Mouse (Mus musculus) lung, adult 2 months (tissue): ENCODE measurements around the gene Itpripl2. TPM values are rescaled to one million over a fixed set of nuclear protein-coding genes. Genes with fewer than 3 reads are reported as not detected.

Experiments
- DNase-seq: peaks from one replicate; pipeline ENCODE4 v3.0.0; 2022
- H3K4me1 ChIP-seq: fragments of 200-500 bp; 2 replicates; pipeline ENCODE4 v1.6.1; 2011; ENCODE audit warnings: low read length; ENCODE audit not compliant: control insufficient read depth, insufficient read depth
- H3K4me3 ChIP-seq: fragments of 200-500 bp; replicated peaks from 2 replicates; pipeline ENCODE3; 2011; ENCODE audit warnings: low read depth, mild to moderate bottlenecking, control low read depth, low read length; ENCODE audit errors: extremely low read depth
- CTCF ChIP-seq: fragments of 200-500 bp; IDR thresholded peaks from 2 replicates; pipeline ENCODE4 v1.5.1; 2011; ENCODE audit warnings: mild to moderate bottlenecking, low read length, control low read depth; ENCODE audit not compliant: insufficient read depth
- POLR2A ChIP-seq: fragments of 200-500 bp; IDR thresholded peaks from 2 replicates; pipeline ENCODE4 v1.6.1; 2011; ENCODE audit warnings: low read depth, mild to moderate bottlenecking, control low read depth, low read length, borderline replicate concordance; ENCODE audit errors: extremely low read depth
- WGBS: fragments of 180-500 bp; shearing (Covaris S2); methylation state at CpG from one replicate; pipeline ENCODE4 v1.1.7; 2018; 5-methylcytosine and 5-hydroxymethylcytosine counted together
- polyA plus RNA-seq: library from polyadenylated mRNA; depleted of rRNA; stranded (reverse); fragments of >200 nt; gene quantifications from 2 replicates; pipeline ENCODE4 v1.2.3, GENCODE M21; 2012; rRNA removed

Gene Itpripl2
- polyA plus RNA-seq, result 60.9 and 84.2 TPM in 2 replicates

DNA sequence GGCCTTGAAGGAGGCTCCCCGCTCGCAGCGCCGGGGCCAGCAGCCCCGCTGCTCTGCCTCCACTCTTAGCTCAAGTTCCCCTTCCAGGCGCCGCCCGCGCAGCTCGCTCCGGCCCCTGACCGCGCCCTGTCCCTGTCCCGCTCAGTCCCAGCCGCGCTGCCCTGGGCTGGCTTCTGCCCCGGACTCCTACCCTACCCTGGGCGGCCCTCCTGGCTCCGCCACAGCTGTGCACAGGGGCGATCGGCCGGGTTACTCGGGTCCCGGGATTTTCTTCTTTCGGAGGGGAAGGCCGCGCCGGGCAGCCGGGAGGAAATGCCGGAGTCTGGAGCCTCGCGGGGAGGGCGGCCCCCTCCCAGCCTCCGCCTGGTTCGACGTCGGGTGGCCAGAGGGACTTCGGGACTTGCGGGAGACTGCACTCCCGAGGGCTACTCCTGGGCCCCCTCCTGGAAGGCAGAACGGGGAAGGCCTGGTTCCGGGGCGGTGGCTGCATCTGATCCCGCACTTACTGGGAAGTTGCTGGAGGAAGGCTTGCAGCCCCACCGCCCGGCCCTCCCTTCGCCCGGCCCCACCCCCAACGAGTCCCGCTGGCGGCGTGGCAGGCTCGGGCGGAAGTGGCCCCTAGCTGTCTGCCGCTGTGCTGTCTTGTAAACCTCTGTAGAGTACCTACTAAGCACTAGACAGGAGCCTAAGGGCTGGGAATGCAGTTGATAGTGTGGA lies at the start of gene Itpripl2:
Gene Itpripl2, minus strand, starts transcription at position 545 of the 717 bp plus-strand sequence.
- Histone ChIP-seq H3K4me3 (peak within 1 kb of the TSS; percentile 93), H3K4me1 (peaks cover 14% of the 10 kb centered on the region)
- TF ChIP-seq CTCF (no peak), POLR2A (peak; percentile 84; the same call in 1 of the 2 replicates)
- DNase-seq, result peak; percentile 86
- WGBS, result under 1% methylated on average over 55 of the region's 55 CpGs

GRCm38 (mm10) chr7:118535076-118535475 lies 43.3 kb upstream of the Itpripl2 start:
- no peak overlapping the region for H3K4me3 ChIP-seq
- no peak for DNase-seq
- TF ChIP-seq POLR2A (no peak), CTCF (no peak)
- no peaks in the 10 kb centered on the region for H3K4me1 ChIP-seq
- WGBS, result 57% methylated on average over 4 of the region's 4 CpGs

DNA sequence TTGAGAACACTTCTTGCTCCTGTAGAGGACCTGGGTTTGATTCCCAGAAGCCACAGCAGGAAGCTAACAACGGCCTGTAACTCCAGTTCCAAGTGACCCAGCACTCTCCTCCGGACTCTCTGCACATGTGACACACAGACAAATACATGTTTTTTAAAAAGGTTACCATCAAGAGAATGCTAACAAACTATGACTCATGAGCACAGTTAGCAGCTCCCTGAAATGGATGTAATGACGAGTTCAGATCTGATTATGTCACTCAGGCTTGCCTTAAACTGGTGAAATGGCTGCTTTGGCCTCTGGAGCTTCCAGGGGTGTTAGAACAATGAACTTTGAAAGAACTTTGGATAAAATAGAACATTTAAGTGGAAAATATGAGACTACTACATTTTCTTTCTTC lies 42.6 kb upstream of the Itpripl2 start:
- DNase-seq, result no peak
- TF ChIP-seq POLR2A (no peak), CTCF (no peak)

DNA sequence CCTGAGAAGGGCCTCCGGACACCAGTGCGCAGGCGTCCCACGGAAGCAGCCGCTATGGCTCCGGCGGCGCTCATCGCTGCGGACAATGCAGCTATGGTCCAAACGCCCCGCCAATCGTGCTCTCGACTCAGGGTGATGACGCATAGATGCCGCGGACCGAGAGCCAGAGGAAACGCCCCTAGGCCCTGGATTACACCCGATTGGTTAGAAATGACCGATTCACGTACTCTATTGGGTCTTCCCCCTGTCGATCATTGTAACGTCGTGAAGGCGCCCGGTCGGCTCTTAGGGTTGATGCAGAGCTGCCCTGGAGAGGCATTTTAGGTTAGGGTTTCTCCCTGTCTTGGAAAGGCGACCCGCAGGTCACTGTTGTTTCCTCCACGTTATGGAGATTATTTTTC lies 41.4 kb upstream of the Itpripl2 start, which contains the start of gene Coq7:
Gene Coq7, minus strand, starts transcription at position 179 of the 401 bp plus-strand sequence.
- H3K4me3 ChIP-seq, result peak within 1 kb of the TSS; percentile 93
- DNase-seq, result peak; percentile 94
- TF ChIP-seq CTCF, result no peak
- peak; percentile 69; the same call in 1 of the 2 replicates for TF ChIP-seq POLR2A
- H3K4me1 ChIP-seq, result no peaks in the 10 kb centered on the region
- WGBS, result under 1% methylated on average over 31 of the region's 31 CpGs

More for the DNA sequence above, 42.6 kb upstream of the Itpripl2 start:
- 51% methylated on average over 3 of the region's 3 CpGs for WGBS
- H3K4me3 ChIP-seq, result no peak overlapping the region
- H3K4me1 ChIP-seq, result no peaks in the 10 kb centered on the region

DNA sequence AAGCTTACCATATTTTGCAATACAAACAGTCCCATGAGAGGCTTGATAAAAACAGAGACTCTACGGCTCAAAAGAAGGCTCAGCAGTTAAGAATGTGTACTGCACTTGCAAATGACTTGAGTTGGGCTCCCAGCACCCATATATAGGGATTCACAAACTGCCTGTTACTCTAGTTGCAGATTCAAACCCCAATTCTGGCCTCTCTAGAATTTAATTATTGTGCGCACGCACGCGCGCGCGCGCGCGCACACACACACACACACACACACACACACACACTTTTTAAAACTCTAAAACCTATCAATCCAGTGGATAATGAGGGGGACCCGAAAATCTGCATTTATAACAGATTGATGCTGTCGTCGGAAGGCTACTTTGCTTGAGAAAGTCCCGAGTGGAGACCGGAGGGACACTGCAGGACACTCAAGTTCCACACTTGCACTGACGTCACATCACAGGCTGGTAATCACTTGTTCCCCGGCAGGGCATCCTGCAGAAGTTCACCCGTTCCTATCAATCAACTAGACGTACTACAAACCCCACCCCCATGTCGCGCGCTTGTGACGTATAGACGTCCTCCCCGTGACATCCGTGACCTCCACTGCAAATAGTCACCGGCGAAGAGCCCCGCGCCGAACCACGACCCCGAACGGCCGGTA lies 40.9 kb upstream of the Itpripl2 start:
- no peak for TF ChIP-seq CTCF
- peak; percentile 61; the same call in 1 of the 2 replicates for TF ChIP-seq POLR2A
- peak overlapping the region; percentile 93 for H3K4me3 ChIP-seq
- H3K4me1 ChIP-seq, result no peaks in the 10 kb centered on the region
- peak; percentile 99 for DNase-seq
- 1% methylated on average over 36 of the region's 36 CpGs for WGBS

DNA sequence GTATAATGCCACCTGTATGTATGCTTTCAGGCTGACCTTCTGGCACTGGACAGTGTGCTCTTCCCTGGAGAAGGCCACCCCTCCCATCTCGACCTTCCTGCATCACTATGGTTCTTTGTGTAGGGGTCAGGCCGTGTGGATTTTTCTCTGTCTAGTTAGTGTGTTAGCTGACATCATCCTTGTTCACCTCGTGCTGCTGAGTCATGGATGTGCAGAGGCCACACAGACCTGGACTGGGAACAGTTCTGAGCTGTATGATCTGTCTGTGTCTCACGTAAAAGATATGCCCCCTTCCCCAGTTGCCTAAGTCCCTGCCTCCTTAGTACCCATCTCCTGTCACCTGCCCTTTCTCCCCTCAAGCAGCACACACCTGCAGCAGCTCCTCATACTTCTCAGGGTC lies 35.2 kb upstream of the Itpripl2 start:
- DNase-seq, result no peak
- Histone ChIP-seq H3K4me1 (no peaks in the 10 kb centered on the region), H3K4me3 (no peak overlapping the region)
- TF ChIP-seq POLR2A, result no peak
- TF ChIP-seq CTCF, result no peak
- 80% methylated on average over 4 of the region's 4 CpGs for WGBS

DNA sequence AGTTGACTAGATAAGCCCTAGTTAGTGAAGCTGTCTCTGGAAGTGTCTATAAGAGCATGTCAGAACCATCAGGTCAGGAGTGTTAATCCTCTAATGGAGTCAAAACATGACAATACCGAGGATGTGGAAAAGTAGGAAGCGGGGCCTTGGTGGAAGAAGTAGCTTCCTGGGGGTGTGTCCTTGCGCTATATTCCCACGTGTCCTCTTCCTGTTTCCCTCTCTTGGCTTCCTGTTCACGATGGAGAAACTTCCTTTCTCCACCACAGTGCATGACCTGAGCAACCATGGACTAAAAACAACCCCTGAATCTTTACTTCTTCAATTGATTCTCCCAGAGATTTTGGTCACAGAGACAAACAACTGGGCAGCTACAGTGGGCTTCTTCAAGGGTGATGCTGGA lies 30.3 kb upstream of the Itpripl2 start:
- TF ChIP-seq POLR2A (no peak), CTCF (no peak)
- Histone ChIP-seq H3K4me3 (no peak overlapping the region), H3K4me1 (peaks cover 3% of the 10 kb centered on the region)
- DNase-seq, result no peak
- WGBS, result 44% methylated on average over 5 of the region's 5 CpGs

- peak; percentile 42 for DNase-seq
- H3K4me1 ChIP-seq, result peaks cover 3% of the 10 kb centered on the region
Measured at GRCm38 (mm10) chr7:118519661-118520060, 27.9 kb upstream of the Itpripl2 start.

DNA sequence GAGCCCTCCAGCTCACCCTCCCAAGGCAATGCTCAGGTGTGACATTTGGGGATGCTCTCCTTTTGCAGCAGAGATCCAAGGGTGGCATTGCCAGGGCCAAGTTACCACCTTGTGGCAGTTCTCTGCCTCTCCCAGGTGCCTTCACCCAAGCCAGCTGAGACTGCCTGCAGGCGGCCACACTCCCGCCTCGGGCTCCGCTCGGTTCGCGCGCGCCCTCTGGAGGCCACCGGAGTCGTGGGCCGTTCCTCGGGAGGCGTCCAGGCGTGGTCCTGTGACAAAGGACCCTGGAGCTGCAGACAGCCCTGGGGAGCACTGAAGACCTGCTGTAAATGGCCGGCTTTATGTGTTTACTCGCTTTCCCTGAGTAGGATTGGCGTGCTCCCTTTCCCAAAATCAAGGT lies 26.9 kb upstream of the Itpripl2 start:
- no peak overlapping the region for H3K4me3 ChIP-seq
- 1% methylated on average over 18 of the region's 18 CpGs for WGBS
- peak; percentile 83 for DNase-seq
- TF ChIP-seq CTCF (peak; percentile 39; the same call in 1 of the 2 replicates), POLR2A (no peak)
- H3K4me1 ChIP-seq, result peaks cover 3% of the 10 kb centered on the region

More at GRCm38 (mm10) chr7:118519661-118520060, 27.9 kb upstream of the Itpripl2 start:
- WGBS, result 63% methylated on average over 8 of the region's 8 CpGs
- H3K4me3 ChIP-seq, result no peak overlapping the region
- TF ChIP-seq POLR2A, result no peak
- TF ChIP-seq CTCF, result no peak

DNA sequence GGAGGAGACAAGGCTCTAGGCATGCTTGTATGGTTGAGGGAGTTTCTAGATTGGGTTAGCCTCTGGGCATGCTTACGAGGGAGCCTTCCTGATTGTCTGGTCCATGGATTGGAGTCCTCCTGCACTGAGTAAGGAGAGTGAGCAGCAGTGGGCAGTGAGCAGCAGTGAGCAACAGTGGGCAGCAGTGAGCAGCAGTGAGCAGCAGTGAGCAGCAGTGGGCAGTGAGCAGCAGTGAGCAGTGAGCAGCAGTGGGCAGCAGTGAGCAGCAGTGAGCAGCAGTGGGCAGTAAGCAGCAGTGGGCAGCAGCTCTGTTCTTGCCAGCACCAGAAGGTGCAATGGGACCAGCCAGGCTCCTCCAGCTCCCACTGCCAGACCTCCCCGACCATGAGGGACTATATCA lies 26.0 kb upstream of the Itpripl2 start:
- TF ChIP-seq POLR2A (no peak), CTCF (peak; percentile 45)
- peak; percentile 25 for DNase-seq
- Histone ChIP-seq H3K4me1 (peaks cover 3% of the 10 kb centered on the region), H3K4me3 (no peak overlapping the region)
- 58% methylated on average over 2 of the region's 2 CpGs for WGBS
